Comparison of ENCODE assay signal across 18 mouse cellular contexts in genomic region chr13:68941429-68941828, GRCm38 (mm10). TPM values are rescaled to one million over a fixed set of nuclear protein-coding genes. Genes with fewer than 3 reads are reported as not detected.
"Had no signal": no experiment of that assay in that cellular context is flagged by ENCODE, and none has a peak within 500 bp of the region (broad histone marks: within the 10 kb centered on the region; RNA-seq: fewer than 3 reads in every experiment).

No protein-coding gene starts in this region.

- H3K9me3 ChIP-seq: midbrain, embryonic 10.5 days; midbrain, embryonic 12.5 days; neural tube, embryonic 12.5 days; stomach, embryonic 15.5 days had no signal

- H3K36me3 ChIP-seq: midbrain, embryonic 10.5 days; midbrain, embryonic 12.5 days; neural tube, embryonic 12.5 days; stomach, embryonic 15.5 days had no signal

- H3K27me3 ChIP-seq: midbrain, embryonic 12.5 days; neural tube, embryonic 12.5 days; stomach, embryonic 15.5 days had no signal

- H3K9ac ChIP-seq: lung, embryonic 14.5 days; midbrain, embryonic 12.5 days; neural tube, embryonic 12.5 days; stomach, embryonic 15.5 days had no signal

- H3K4me2 ChIP-seq: lung, embryonic 14.5 days; midbrain, embryonic 12.5 days; neural tube, embryonic 12.5 days; stomach, embryonic 15.5 days had no signal

- H3K4me3 ChIP-seq: midbrain, embryonic 10.5 days; midbrain, embryonic 12.5 days; myocyte; neural tube, embryonic 12.5 days; stomach, embryonic 15.5 days had no signal

- DNase-seq: lung, adult 18-20 months; lung, embryonic 14.5 days; lung, postnatal 10 days; lung, postnatal 4 days; midbrain, embryonic 14.5 days; right cerebral cortex, postnatal 14 days; thymus, adult 2 months; thymus, postnatal 25 days; thymus, postnatal 4 days had no signal

- H3K4me1 ChIP-seq: midbrain, embryonic 10.5 days; midbrain, embryonic 12.5 days; neural tube, embryonic 12.5 days; stomach, embryonic 15.5 days had no signal

- H3K27ac ChIP-seq: midbrain, embryonic 10.5 days; midbrain, embryonic 12.5 days; neural tube, embryonic 12.5 days; stomach, embryonic 15.5 days; stomach, postnatal 0 days had no signal

- ATAC-seq: midbrain, embryonic 16.5 days had no signal

RNA-seq across cellular contexts. Expression of gene Adcy2, which starts 57.9 kb away (rescaled TPM):
- total RNA-seq: megakaryocyte-erythroid progenitor cell, adult 5-6 weeks; neutrophil, adult 5-6 weeks had no signal
- polyA plus RNA-seq: myocyte had no signal
